Mouse (Mus musculus) intestine, postnatal 0 days (tissue): ENCODE data around the gene Arhgef19. TPM values are rescaled to one million over a fixed set of nuclear protein-coding genes. Genes with fewer than 3 reads are reported as not detected.

Experiments used
- ATAC-seq: fragments of 200-750 bp; cut with Nextera tagmentation; 2 replicates; pipeline ENCODE4 v1.8.0; 2017; ENCODE audit warnings: mild to moderate bottlenecking, moderate TSS enrichment, moderate library complexity
- H3K27ac ChIP-seq: fragments of 300-500 bp; sonication (generic); 2 replicates; pipeline ENCODE4 v1.5.1; 2014; ENCODE audit warnings: mild to moderate bottlenecking, low read depth, low read length, moderate library complexity
- H3K27me3 ChIP-seq: fragments of 300-500 bp; sonication (generic); replicated peaks from 2 replicates; pipeline ENCODE4 v1.6.1; 2014; ENCODE audit warnings: low read length, mixed read lengths; ENCODE audit not compliant: control insufficient read depth, insufficient read depth
- H3K36me3 ChIP-seq: fragments of 300-500 bp; sonication (generic); 2 replicates; pipeline ENCODE4 v1.6.1; 2014; ENCODE audit warnings: mild to moderate bottlenecking, moderate library complexity; ENCODE audit not compliant: control insufficient read depth, insufficient read depth
- H3K4me1 ChIP-seq: fragments of 300-500 bp; sonication (generic); replicated peaks from 2 replicates; pipeline ENCODE4 v1.6.1; 2014; ENCODE audit warnings: antibody characterized with exemption, low read length, mixed read lengths; ENCODE audit not compliant: control insufficient read depth, insufficient read depth
- H3K4me2 ChIP-seq: fragments of 300-500 bp; sonication (generic); replicated peaks from 2 replicates; pipeline ENCODE4 v1.6.1; 2014; ENCODE audit warnings: low read depth, mild to moderate bottlenecking, moderate library complexity
- H3K4me3 ChIP-seq: fragments of 300-500 bp; sonication (generic); 2 replicates; pipeline ENCODE4 v1.5.1; 2014; ENCODE audit warnings: low read depth, low read length
- H3K9ac ChIP-seq: fragments of 300-500 bp; sonication (generic); 2 replicates; pipeline ENCODE4 v1.6.1; 2014; ENCODE audit warnings: mild to moderate bottlenecking, low read depth, low read length
- H3K9me3 ChIP-seq: fragments of 300-500 bp; sonication (generic); 2 replicates; pipeline ENCODE4 v1.6.1; 2016; ENCODE audit warnings: mixed run types; ENCODE audit not compliant: control insufficient read depth
- CTCF ChIP-seq: sonication (generic); IDR thresholded peaks from 2 replicates; pipeline ENCODE4 v1.5.1; 2016; ENCODE audit warnings: low read depth, mild to moderate bottlenecking, control low read depth, antibody characterized with exemption, moderate library complexity
- WGBS: fragments of 180-500 bp; shearing (Covaris S2); extraction: QIAGEN DNeasy Blood & Tissue Kit; methylation state at CpG from one replicate; pipeline ENCODE4 v1.1.7; 2014; 5-methylcytosine and 5-hydroxymethylcytosine counted together
- polyA plus RNA-seq: library from polyadenylated mRNA; unstranded; fragments of >200 nt; fragmentation: Nextera tagmentation; extraction: Ambion mirVana; gene quantifications from 2 replicates; pipeline ENCODE4 v1.2.1, GENCODE M21; 2015

The Arhgef19 gene
- polyA plus RNA-seq, 1 experiment from 2014 or later, result 4.5 TPM

DNA sequence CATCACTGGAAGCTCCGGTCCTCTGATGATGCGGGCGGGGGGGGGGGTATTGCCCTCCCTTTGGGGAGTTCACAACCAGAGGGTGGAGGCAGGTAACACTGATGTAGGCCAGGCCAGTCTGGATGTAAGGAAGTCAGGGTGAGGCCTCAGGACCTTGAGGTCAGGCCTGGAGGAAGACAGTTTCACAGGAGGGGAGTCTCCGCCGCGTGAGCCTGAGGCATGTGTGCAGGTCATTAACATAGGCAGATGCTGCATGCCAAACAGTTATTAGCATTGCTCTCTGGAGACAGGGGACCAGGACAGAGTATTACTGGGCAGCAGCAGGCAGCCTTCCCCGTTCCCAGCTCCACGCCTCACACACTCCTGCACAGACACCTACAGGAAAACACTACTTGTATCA lies 48.9 kb downstream of the Arhgef19 start:
- Histone ChIP-seq H3K27ac (peak overlapping the region; percentile 94; the same call in 1 of the 2 replicates), H3K9ac (no peak overlapping the region), H3K27me3 (no peaks in the 10 kb centered on the region), H3K36me3 (no peaks in the 10 kb centered on the region), H3K4me3 (no peak overlapping the region), H3K4me1 (peaks cover 8% of the 10 kb centered on the region; the same call in 1 of the 2 replicates), H3K4me2 (no peak overlapping the region), H3K9me3 (no peaks in the 10 kb centered on the region)
- no peak for ATAC-seq
- 45% methylated on average over 8 of the region's 8 CpGs for WGBS
- TF ChIP-seq CTCF, result no peak

DNA sequence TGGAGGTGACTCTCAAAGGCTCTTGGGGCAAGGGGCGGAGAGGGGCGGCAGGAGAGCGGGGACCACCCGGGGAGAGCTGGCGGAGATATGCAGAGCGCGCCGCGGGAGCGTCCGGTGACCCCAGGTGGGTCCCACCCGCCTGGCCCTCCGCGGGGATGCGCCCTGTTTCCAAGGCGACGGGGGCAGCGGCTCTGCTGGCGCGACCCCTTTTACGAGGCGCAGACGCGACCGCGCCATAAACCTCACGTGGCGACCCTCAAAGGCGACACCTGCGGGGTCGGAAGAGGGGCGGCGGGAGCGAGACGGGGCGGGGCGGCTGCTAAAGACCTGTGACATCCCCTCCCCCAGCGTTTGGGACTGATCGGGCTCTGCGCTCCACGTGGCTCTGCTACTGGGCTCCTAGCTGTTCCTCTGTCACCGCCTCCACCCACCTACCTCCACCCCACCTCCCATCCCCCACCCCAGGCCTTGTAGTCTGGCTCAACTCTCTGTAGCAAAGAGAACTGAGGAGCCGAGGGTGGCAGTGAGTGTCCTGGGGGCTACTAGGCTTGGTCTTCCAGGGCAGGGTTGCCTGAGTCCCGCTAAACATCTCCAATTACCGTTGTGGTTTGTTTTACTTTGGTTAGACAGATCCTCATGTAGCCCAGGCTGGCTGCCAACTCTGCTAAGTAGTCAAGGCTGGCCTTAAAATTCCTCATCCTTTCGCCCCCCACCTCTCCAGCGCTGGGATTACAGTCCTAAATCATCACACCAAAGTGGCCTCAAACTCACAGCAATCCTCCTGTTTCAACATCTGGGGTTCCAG lies 52.5 kb downstream of the Arhgef19 start:
- ATAC-seq, result no peak

GRCm38 (mm10) chr4:141295774-141296186 lies 56.5 kb downstream of the Arhgef19 start:
- Histone ChIP-seq H3K4me1 (no peaks in the 10 kb centered on the region; the same call in 1 of the 2 replicates), H3K36me3 (no peaks in the 10 kb centered on the region), H3K4me2 (no peak overlapping the region), H3K4me3 (no peak overlapping the region), H3K9me3 (no peaks in the 10 kb centered on the region), H3K27ac (no peak overlapping the region), H3K9ac (no peak overlapping the region), H3K27me3 (no peaks in the 10 kb centered on the region)
- no peak for ATAC-seq
- no peak for TF ChIP-seq CTCF
- 39% methylated on average over 6 of the region's 15 CpGs for WGBS

More for the DNA sequence above, 52.5 kb downstream of the Arhgef19 start:
- TF ChIP-seq CTCF, result no peak
- Histone ChIP-seq H3K27me3 (no peaks in the 10 kb centered on the region), H3K36me3 (no peaks in the 10 kb centered on the region), H3K9ac (peak overlapping the region; percentile 17; the same call in 1 of the 2 replicates), H3K27ac (no peak overlapping the region), H3K4me2 (peak overlapping the region; percentile 68), H3K9me3 (no peaks in the 10 kb centered on the region), H3K4me1 (peaks cover under 1% of the 10 kb centered on the region; the same call in 1 of the 2 replicates), H3K4me3 (peak overlapping the region; percentile 22)
- WGBS, result 5% methylated on average over 47 of the region's 47 CpGs

- Histone ChIP-seq H3K27ac (no peak overlapping the region; the same call in 1 of the 2 replicates), H3K4me3 (no peak overlapping the region), H3K4me2 (no peak overlapping the region; the same call in 1 of the 2 replicates), H3K27me3 (no peaks in the 10 kb centered on the region; the same call in 1 of the 2 replicates), H3K9ac (no peak overlapping the region), H3K9me3 (no peaks in the 10 kb centered on the region), H3K4me1 (no peaks in the 10 kb centered on the region; the same call in 1 of the 2 replicates), H3K36me3 (no peaks in the 10 kb centered on the region)
- peak; percentile 68 for ATAC-seq
- peak; percentile 31 for TF ChIP-seq CTCF
- WGBS, result 36% methylated on average over 7 of the region's 7 CpGs
These were observed 58.6 kb downstream of the Arhgef19 start for GRCm38 (mm10) chr4:141297934-141298333.

DNA sequence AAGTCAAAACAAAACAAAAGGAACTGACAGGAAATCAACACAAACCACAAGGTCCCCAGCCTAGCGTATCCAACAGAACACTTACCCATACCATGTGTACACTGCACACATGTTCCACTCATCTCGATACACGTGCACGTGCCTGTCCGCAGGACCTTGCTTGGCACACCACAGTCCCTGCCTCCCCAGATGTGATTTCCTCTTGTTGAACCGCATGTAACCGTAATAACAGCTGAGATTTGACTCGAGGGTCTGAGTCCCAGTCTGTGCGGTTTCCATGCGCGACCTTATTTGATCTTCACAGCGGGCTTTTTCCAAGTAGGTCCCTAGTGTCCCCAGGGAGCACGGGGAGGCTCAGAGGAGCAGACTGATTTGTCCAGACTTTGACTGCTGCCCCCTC lies 60.1 kb downstream of the Arhgef19 start:
- H3K27me3 ChIP-seq, result no peaks in the 10 kb centered on the region; the same call in 1 of the 2 replicates
- no peak for TF ChIP-seq CTCF
- no peaks in the 10 kb centered on the region for H3K9me3 ChIP-seq
- ATAC-seq, result no peak
- H3K4me3 ChIP-seq, result no peak overlapping the region
- no peak overlapping the region for H3K9ac ChIP-seq
- no peaks in the 10 kb centered on the region; the same call in 1 of the 2 replicates for H3K4me1 ChIP-seq
- no peaks in the 10 kb centered on the region for H3K36me3 ChIP-seq
- no peak overlapping the region for H3K4me2 ChIP-seq
- no peak overlapping the region for H3K27ac ChIP-seq
- WGBS, result 73% methylated on average over 13 of the region's 13 CpGs

DNA sequence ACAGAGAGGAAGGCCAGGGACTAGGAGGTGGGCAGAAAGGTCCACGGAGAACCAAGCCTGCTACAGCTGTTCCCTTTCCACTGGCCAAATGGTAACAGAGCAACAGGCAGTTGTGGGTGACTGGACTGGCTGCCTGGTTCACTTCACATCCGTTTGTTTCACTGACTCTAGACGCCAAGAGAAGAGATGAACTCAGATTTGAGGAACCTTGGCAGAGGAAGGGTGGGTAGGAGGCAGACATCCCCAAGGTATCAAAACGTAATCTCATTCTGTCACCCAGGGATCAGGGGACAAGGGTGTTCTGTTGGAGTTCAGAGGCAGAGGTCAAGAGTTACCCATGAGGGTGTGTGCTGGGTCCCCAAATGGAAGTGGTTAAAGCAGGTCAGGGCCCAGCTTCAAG lies 60.9 kb downstream of the Arhgef19 start:
- H3K4me1 ChIP-seq, result no peaks in the 10 kb centered on the region; the same call in 1 of the 2 replicates
- WGBS, result 66% methylated on average over 4 of the region's 4 CpGs
- TF ChIP-seq CTCF, result no peak
- H3K27ac ChIP-seq, result no peak overlapping the region
- H3K4me3 ChIP-seq, result no peak overlapping the region
- no peak overlapping the region for H3K9ac ChIP-seq
- H3K27me3 ChIP-seq, result no peaks in the 10 kb centered on the region; the same call in 1 of the 2 replicates
- no peaks in the 10 kb centered on the region for H3K9me3 ChIP-seq
- ATAC-seq, result no peak
- no peaks in the 10 kb centered on the region for H3K36me3 ChIP-seq
- H3K4me2 ChIP-seq, result no peak overlapping the region
